Mouse (Mus musculus): ENCODE measurements around the gene Spin1. TPM values are rescaled to one million over a fixed set of nuclear protein-coding genes. Genes with fewer than 3 reads are reported as not detected.
"Not testable (repeated sequence)": the region's sequence is repeated elsewhere in the genome, so short reads cannot be mapped to it uniquely, and the experiment has no call there.

Gene Spin1
- total and polyA plus RNA-seq, 2 experiments from 2014 or later = 31.3 to 41.7 TPM

- peak overlapping the region; percentile 87; the same call in 1 of the 2 replicates for H3K27ac ChIP-seq (ENCODE audit: low read depth)
- WGBS = 97% methylated on average over 9 of the region's 9 CpGs
- H3K4me1 ChIP-seq (ENCODE audit: control insufficient read depth, insufficient read depth) = 0 out of 2 replicates have a peak, but pooled peaks cover 6% of the 10 kb centered on the region
- 0 out of 2 replicates have a peak overlapping the region, but pooled peaks have one; percentile 0 for H3K9ac ChIP-seq (replicated peaks; ENCODE audit: low read depth, low read length)
- no peak overlapping the region for H3K4me3 ChIP-seq (ENCODE audit: low read depth, low read length)
- no peaks in the 10 kb centered on the region for H3K27me3 ChIP-seq (ENCODE audit: control insufficient read depth, insufficient read depth, low read length)
- TF ChIP-seq EP300 (IDR thresholded peaks at IDR 0.05; ENCODE audit: low read depth) (no peak), CTCF (IDR thresholded peaks at IDR 0.05; ENCODE audit: low read depth) (no peak)
- 0 out of 2 replicates have a peak, but pooled peaks cover 4% of the 10 kb centered on the region for H3K36me3 ChIP-seq (replicated peaks; ENCODE audit: control insufficient read depth, insufficient read depth, low read length)
- 0 out of 2 replicates have a peak, but pooled peaks cover 3% of the 10 kb centered on the region for H3K9me3 ChIP-seq (replicated peaks; ENCODE audit: control insufficient read depth, low read length)
- 0 out of 2 replicates have a peak overlapping the region, but pooled peaks have one; percentile 14 for H3K4me2 ChIP-seq (ENCODE audit: low read depth, low read length)
- no peak for ATAC-seq (ENCODE audit: insufficient read depth, low read depth)
- no peak for DNase-seq (ENCODE audit: low spot score)
Observed at GRCm38 (mm10) chr13:51103861-51104650, 3.4 kb downstream of the Spin1 start.

GRCm38 (mm10) chr13:51105861-51106655 lies 5.4 kb downstream of the Spin1 start:
- Histone ChIP-seq H3K4me3 (ENCODE audit: low read depth, low read length) (no peak overlapping the region), H3K27ac (ENCODE audit: low read depth) (no peak overlapping the region), H3K27me3 (ENCODE audit: control insufficient read depth, insufficient read depth, low read length) (no peaks in the 10 kb centered on the region), H3K36me3 (replicated peaks; ENCODE audit: control insufficient read depth, insufficient read depth, low read length) (0 out of 2 replicates have a peak, but pooled peaks cover 4% of the 10 kb centered on the region), H3K4me2 (ENCODE audit: low read depth, low read length) (no peak overlapping the region), H3K9ac (replicated peaks; ENCODE audit: low read depth, low read length) (no peak overlapping the region), H3K4me1 (ENCODE audit: control insufficient read depth, insufficient read depth) (0 out of 2 replicates have a peak, but pooled peaks cover 6% of the 10 kb centered on the region), H3K9me3 (replicated peaks; ENCODE audit: control insufficient read depth, low read length) (0 out of 2 replicates have a peak, but pooled peaks cover 5% of the 10 kb centered on the region)
- DNase-seq (ENCODE audit: low spot score) (no peak), ATAC-seq (ENCODE audit: insufficient read depth, low read depth) (no peak)
- 90% methylated on average over 3 of the region's 3 CpGs for WGBS
- 0 out of 2 replicates have a peak, but pooled peaks have one; percentile 7 for TF ChIP-seq CTCF (IDR thresholded peaks at IDR 0.05; ENCODE audit: low read depth)
- TF ChIP-seq EP300 (IDR thresholded peaks at IDR 0.05; ENCODE audit: low read depth) = no peak

GRCm38 (mm10) chr13:51106816-51107215 lies 6.1 kb downstream of the Spin1 start:
- H3K4me2 ChIP-seq (ENCODE audit: low read depth, low read length) = no peak overlapping the region
- DNase-seq (ENCODE audit: low spot score) (no peak), ATAC-seq (ENCODE audit: insufficient read depth, low read depth) (no peak)
- 0 out of 2 replicates have a peak, but pooled peaks cover 8% of the 10 kb centered on the region for H3K9me3 ChIP-seq (replicated peaks; ENCODE audit: control insufficient read depth, low read length)
- TF ChIP-seq EP300 (IDR thresholded peaks at IDR 0.05; ENCODE audit: low read depth) = no peak
- no peak for TF ChIP-seq CTCF (IDR thresholded peaks at IDR 0.05; ENCODE audit: low read depth)
- no peak overlapping the region for H3K9ac ChIP-seq (replicated peaks; ENCODE audit: low read depth, low read length)
- 86% methylated on average over 4 of the region's 4 CpGs for WGBS
- H3K27ac ChIP-seq (ENCODE audit: low read depth) = no peak overlapping the region
- 0 out of 2 replicates have a peak, but pooled peaks cover 6% of the 10 kb centered on the region for H3K4me1 ChIP-seq (ENCODE audit: control insufficient read depth, insufficient read depth)
- 0 out of 2 replicates have a peak, but pooled peaks cover 4% of the 10 kb centered on the region for H3K36me3 ChIP-seq (replicated peaks; ENCODE audit: control insufficient read depth, insufficient read depth, low read length)
- no peaks in the 10 kb centered on the region for H3K27me3 ChIP-seq (ENCODE audit: control insufficient read depth, insufficient read depth, low read length)
- no peak overlapping the region for H3K4me3 ChIP-seq (ENCODE audit: low read depth, low read length)

GRCm38 (mm10) chr13:51109517-51109916 lies 8.8 kb downstream of the Spin1 start:
- Histone ChIP-seq H3K27ac (ENCODE audit: low read depth) (no peak overlapping the region), H3K4me3 (ENCODE audit: low read depth, low read length) (no peak overlapping the region), H3K9ac (replicated peaks; ENCODE audit: low read depth, low read length) (no peak overlapping the region), H3K4me2 (ENCODE audit: low read depth, low read length) (no peak overlapping the region), H3K36me3 (replicated peaks; ENCODE audit: control insufficient read depth, insufficient read depth, low read length) (no peaks in the 10 kb centered on the region), H3K9me3 (replicated peaks; ENCODE audit: control insufficient read depth, low read length) (0 out of 2 replicates have a peak, but pooled peaks cover 5% of the 10 kb centered on the region), H3K4me1 (ENCODE audit: control insufficient read depth, insufficient read depth) (peaks cover 7% of the 10 kb centered on the region; the same call in 1 of the 2 replicates), H3K27me3 (ENCODE audit: control insufficient read depth, insufficient read depth, low read length) (no peaks in the 10 kb centered on the region)
- ATAC-seq (ENCODE audit: insufficient read depth, low read depth) = no peak
- no peak for DNase-seq (ENCODE audit: low spot score)
- no peak for TF ChIP-seq EP300 (IDR thresholded peaks at IDR 0.05; ENCODE audit: low read depth)
- TF ChIP-seq CTCF (IDR thresholded peaks at IDR 0.05; ENCODE audit: low read depth) = no peak
- WGBS = 92% methylated on average over 2 of the region's 2 CpGs

- ATAC-seq (ENCODE audit: insufficient read depth, low read depth) (peak; percentile 39; the same call in 1 of the 2 replicates), DNase-seq (ENCODE audit: low spot score) (peak; percentile 29)
- not testable (repeated sequence) for H3K4me3 ChIP-seq (ENCODE audit: low read depth, low read length); H3K36me3 ChIP-seq (replicated peaks; ENCODE audit: control insufficient read depth, insufficient read depth, low read length); H3K9me3 ChIP-seq (replicated peaks; ENCODE audit: control insufficient read depth, low read length); H3K27me3 ChIP-seq (ENCODE audit: control insufficient read depth, insufficient read depth, low read length); H3K4me2 ChIP-seq (ENCODE audit: low read depth, low read length); H3K9ac ChIP-seq (replicated peaks; ENCODE audit: low read depth, low read length)
- 21% methylated on average over 4 of the region's 4 CpGs for WGBS
- H3K4me1 ChIP-seq (ENCODE audit: control insufficient read depth, insufficient read depth) = peaks cover 20% of the 10 kb centered on the region
- H3K27ac ChIP-seq (ENCODE audit: low read depth) = 0 out of 2 replicates have a peak overlapping the region, but pooled peaks have one; percentile 38
Observed at GRCm38 (mm10) chr13:51114398-51114797, 13.7 kb downstream of the Spin1 start.
